Mouse (Mus musculus): Measurements from ENCODE around the gene Il27. TPM values are rescaled to one million over a fixed set of nuclear protein-coding genes. Genes with fewer than 3 reads are reported as not detected.

Il27 gene
- polyA plus RNA-seq, 1 experiment from 2014 or later: not detected

GRCm38 (mm10) chr7:126595890-126596289, 1.1 kb upstream of the Il27 start:
- ATAC-seq (ENCODE audit: low FRiP score, low TSS enrichment): no peak
- 81% methylated on average over 5 of the region's 5 CpGs for WGBS
- H3K36me3 ChIP-seq (ENCODE audit: control insufficient read depth, insufficient read depth, low read length): no peaks in the 10 kb centered on the region

GRCm38 (mm10) chr7:126587779-126588178, 7.0 kb downstream of the Il27 start:
- peak overlapping the region; percentile 16; the same call in 1 of the 2 replicates for H3K9ac ChIP-seq (replicated peaks; ENCODE audit: low read length)
- no peaks in the 10 kb centered on the region for H3K36me3 ChIP-seq (ENCODE audit: control insufficient read depth, insufficient read depth, low read length)
- WGBS: 4% methylated on average over 16 of the region's 16 CpGs
- ATAC-seq (ENCODE audit: low FRiP score, low TSS enrichment) (no peak), DNase-seq (peak; percentile 65)
- no peaks in the 10 kb centered on the region for H3K27me3 ChIP-seq (ENCODE audit: control insufficient read depth, insufficient read depth, low read length)
- no peak overlapping the region for H3K27ac ChIP-seq (replicated peaks; ENCODE audit: low read depth, low read length)
- no peak overlapping the region for H3K4me3 ChIP-seq (replicated peaks; ENCODE audit: low read depth, low read length)
- peak overlapping the region; percentile 35; the same call in 1 of the 2 replicates for H3K4me2 ChIP-seq (ENCODE audit: low read length)
- H3K4me1 ChIP-seq (ENCODE audit: control insufficient read depth, insufficient read depth, low read length): peaks cover 3% of the 10 kb centered on the region; the same call in 1 of the 2 replicates
- no peaks in the 10 kb centered on the region for H3K9me3 ChIP-seq (ENCODE audit: control insufficient read depth, low read length)

More at GRCm38 (mm10) chr7:126595890-126596289, 1.1 kb upstream of the Il27 start:
- H3K4me2 ChIP-seq (ENCODE audit: low read length): no peak overlapping the region
- H3K9me3 ChIP-seq (ENCODE audit: control insufficient read depth, low read length): no peaks in the 10 kb centered on the region
- H3K27me3 ChIP-seq (ENCODE audit: control insufficient read depth, insufficient read depth, low read length): no peaks in the 10 kb centered on the region
- no peak overlapping the region for H3K9ac ChIP-seq (replicated peaks; ENCODE audit: low read length)
- no peak overlapping the region for H3K27ac ChIP-seq (replicated peaks; ENCODE audit: low read depth, low read length)
- H3K4me3 ChIP-seq (replicated peaks; ENCODE audit: low read depth, low read length): no peak overlapping the region
- no peak for DNase-seq
- no peaks in the 10 kb centered on the region for H3K4me1 ChIP-seq (ENCODE audit: control insufficient read depth, insufficient read depth, low read length)

- ATAC-seq (ENCODE audit: low FRiP score, low TSS enrichment): no peak
- no peak overlapping the region for H3K27ac ChIP-seq (replicated peaks; ENCODE audit: low read depth, low read length)
- WGBS: 76% methylated on average over 8 of the region's 8 CpGs
- H3K4me2 ChIP-seq (ENCODE audit: low read length): no peak overlapping the region
- H3K9me3 ChIP-seq (ENCODE audit: control insufficient read depth, low read length): no peaks in the 10 kb centered on the region
- no peak overlapping the region for H3K9ac ChIP-seq (replicated peaks; ENCODE audit: low read length)
- no peak for DNase-seq
- no peaks in the 10 kb centered on the region for H3K27me3 ChIP-seq (ENCODE audit: control insufficient read depth, insufficient read depth, low read length)
- H3K4me1 ChIP-seq (ENCODE audit: control insufficient read depth, insufficient read depth, low read length): peaks cover 7% of the 10 kb centered on the region; the same call in 1 of the 2 replicates
- H3K36me3 ChIP-seq (ENCODE audit: control insufficient read depth, insufficient read depth, low read length): no peaks in the 10 kb centered on the region
- no peak overlapping the region for H3K4me3 ChIP-seq (replicated peaks; ENCODE audit: low read depth, low read length)
Observed at GRCm38 (mm10) chr7:126586839-126587238, 7.9 kb downstream of the Il27 start.

- ATAC-seq (ENCODE audit: low FRiP score, low TSS enrichment): no peak
- WGBS: 76% methylated on average over 6 of the region's 6 CpGs
- no peaks in the 10 kb centered on the region for H3K27me3 ChIP-seq (ENCODE audit: control insufficient read depth, insufficient read depth, low read length)
- H3K4me2 ChIP-seq (ENCODE audit: low read length): no peak within 1 kb of the TSS
- no peaks in the 10 kb centered on the region for H3K9me3 ChIP-seq (ENCODE audit: control insufficient read depth, low read length)
- H3K4me3 ChIP-seq (replicated peaks; ENCODE audit: low read depth, low read length): no peak within 1 kb of the TSS
- H3K9ac ChIP-seq (replicated peaks; ENCODE audit: low read length): no peak within 1 kb of the TSS
- peaks cover 10% of the 10 kb centered on the region; the same call in 1 of the 2 replicates for H3K4me1 ChIP-seq (ENCODE audit: control insufficient read depth, insufficient read depth, low read length)
- H3K36me3 ChIP-seq (ENCODE audit: control insufficient read depth, insufficient read depth, low read length): no peaks in the 10 kb centered on the region
- no peak within 1 kb of the TSS for H3K27ac ChIP-seq (replicated peaks; ENCODE audit: low read depth, low read length)
- DNase-seq: no peak
Observed at GRCm38 (mm10) chr7:126585717-126586116, 9.0 kb downstream of the Il27 start, which contains the start of gene Cln3. Gene Cln3 (minus strand): TSS chr7:126585817.

GRCm38 (mm10) chr7:126584506-126584977, 10.2 kb downstream of the Il27 start, which contains the start of gene Apobr:
Gene Apobr (plus strand): TSS chr7:126584942.
- no peak within 1 kb of the TSS for H3K9ac ChIP-seq (replicated peaks; ENCODE audit: low read length)
- peak within 1 kb of the TSS; percentile 89 for H3K4me2 ChIP-seq (ENCODE audit: low read length)
- WGBS: 85% methylated on average over 8 of the region's 8 CpGs
- H3K4me3 ChIP-seq (replicated peaks; ENCODE audit: low read depth, low read length): peak within 1 kb of the TSS; percentile 62; the same call in 1 of the 2 replicates
- H3K9me3 ChIP-seq (ENCODE audit: control insufficient read depth, low read length): no peaks in the 10 kb centered on the region
- H3K27me3 ChIP-seq (ENCODE audit: control insufficient read depth, insufficient read depth, low read length): no peaks in the 10 kb centered on the region
- no peaks in the 10 kb centered on the region for H3K36me3 ChIP-seq (ENCODE audit: control insufficient read depth, insufficient read depth, low read length)
- no peak within 1 kb of the TSS for H3K27ac ChIP-seq (replicated peaks; ENCODE audit: low read depth, low read length)
- H3K4me1 ChIP-seq (ENCODE audit: control insufficient read depth, insufficient read depth, low read length): peaks cover 10% of the 10 kb centered on the region; the same call in 1 of the 2 replicates
- DNase-seq: no peak
- ATAC-seq (ENCODE audit: low FRiP score, low TSS enrichment): no peak

GRCm38 (mm10) chr7:126583761-126584160, 11.0 kb downstream of the Il27 start:
- Histone ChIP-seq H3K9me3 (ENCODE audit: control insufficient read depth, low read length) (no peaks in the 10 kb centered on the region), H3K36me3 (ENCODE audit: control insufficient read depth, insufficient read depth, low read length) (peaks cover 3% of the 10 kb centered on the region), H3K4me3 (replicated peaks; ENCODE audit: low read depth, low read length) (peak overlapping the region; percentile 62), H3K4me2 (ENCODE audit: low read length) (peak overlapping the region; percentile 89), H3K27me3 (ENCODE audit: control insufficient read depth, insufficient read depth, low read length) (no peaks in the 10 kb centered on the region), H3K9ac (replicated peaks; ENCODE audit: low read length) (no peak overlapping the region), H3K27ac (replicated peaks; ENCODE audit: low read depth, low read length) (no peak overlapping the region; the same call in 1 of the 2 replicates), H3K4me1 (ENCODE audit: control insufficient read depth, insufficient read depth, low read length) (peaks cover 10% of the 10 kb centered on the region; the same call in 1 of the 2 replicates)
- DNase-seq: peak; percentile 5
- ATAC-seq (ENCODE audit: low FRiP score, low TSS enrichment): no peak
- WGBS: 64% methylated on average over 6 of the region's 6 CpGs

- peaks cover 8% of the 10 kb centered on the region for H3K36me3 ChIP-seq (ENCODE audit: control insufficient read depth, insufficient read depth, low read length)
- H3K4me3 ChIP-seq (replicated peaks; ENCODE audit: low read depth, low read length): peak overlapping the region; percentile 62
- H3K9me3 ChIP-seq (ENCODE audit: control insufficient read depth, low read length): no peaks in the 10 kb centered on the region
- ATAC-seq (ENCODE audit: low FRiP score, low TSS enrichment): peak; percentile 88
- H3K4me2 ChIP-seq (ENCODE audit: low read length): peak overlapping the region; percentile 89
- DNase-seq: peak; percentile 94
- no peaks in the 10 kb centered on the region for H3K27me3 ChIP-seq (ENCODE audit: control insufficient read depth, insufficient read depth, low read length)
- H3K4me1 ChIP-seq (ENCODE audit: control insufficient read depth, insufficient read depth, low read length): peaks cover 10% of the 10 kb centered on the region; the same call in 1 of the 2 replicates
- under 1% methylated on average over 22 of the region's 22 CpGs for WGBS
- H3K9ac ChIP-seq (replicated peaks; ENCODE audit: low read length): peak overlapping the region; percentile 56; the same call in 1 of the 2 replicates
- peak overlapping the region; percentile 88 for H3K27ac ChIP-seq (replicated peaks; ENCODE audit: low read depth, low read length)
Observed at GRCm38 (mm10) chr7:126583251-126583709, 11.5 kb downstream of the Il27 start.

- Histone ChIP-seq H3K27me3 (ENCODE audit: control insufficient read depth, insufficient read depth, low read length) (no peaks in the 10 kb centered on the region), H3K9ac (replicated peaks; ENCODE audit: low read length) (peak overlapping the region; percentile 56; the same call in 1 of the 2 replicates), H3K9me3 (ENCODE audit: control insufficient read depth, low read length) (no peaks in the 10 kb centered on the region), H3K4me1 (ENCODE audit: control insufficient read depth, insufficient read depth, low read length) (peaks cover 10% of the 10 kb centered on the region; the same call in 1 of the 2 replicates), H3K4me3 (replicated peaks; ENCODE audit: low read depth, low read length) (peak overlapping the region; percentile 62), H3K27ac (replicated peaks; ENCODE audit: low read depth, low read length) (peak overlapping the region; percentile 88; the same call in 1 of the 2 replicates), H3K4me2 (ENCODE audit: low read length) (peak overlapping the region; percentile 89), H3K36me3 (ENCODE audit: control insufficient read depth, insufficient read depth, low read length) (peaks cover 13% of the 10 kb centered on the region)
- ATAC-seq (ENCODE audit: low FRiP score, low TSS enrichment): peak; percentile 70
- peak; percentile 49 for DNase-seq
- WGBS: 2% methylated on average over 20 of the region's 20 CpGs
Observed at GRCm38 (mm10) chr7:126582759-126583158, 12.0 kb downstream of the Il27 start.

GRCm38 (mm10) chr7:126581661-126582060, 13.1 kb downstream of the Il27 start:
- DNase-seq: no peak
- Histone ChIP-seq H3K36me3 (ENCODE audit: control insufficient read depth, insufficient read depth, low read length) (peaks cover 17% of the 10 kb centered on the region), H3K4me1 (ENCODE audit: control insufficient read depth, insufficient read depth, low read length) (peaks cover 10% of the 10 kb centered on the region; the same call in 1 of the 2 replicates), H3K27me3 (ENCODE audit: control insufficient read depth, insufficient read depth, low read length) (no peaks in the 10 kb centered on the region), H3K4me2 (ENCODE audit: low read length) (peak overlapping the region; percentile 89), H3K4me3 (replicated peaks; ENCODE audit: low read depth, low read length) (no peak overlapping the region), H3K27ac (replicated peaks; ENCODE audit: low read depth, low read length) (no peak overlapping the region), H3K9me3 (ENCODE audit: control insufficient read depth, low read length) (no peaks in the 10 kb centered on the region), H3K9ac (replicated peaks; ENCODE audit: low read length) (no peak overlapping the region)
- 89% methylated on average over 6 of the region's 6 CpGs for WGBS
- ATAC-seq (ENCODE audit: low FRiP score, low TSS enrichment): no peak
